Mouse (Mus musculus) midbrain, embryonic 16.5 days (tissue): ENCODE results near the gene Slc12a1. TPM values are rescaled to one million over a fixed set of nuclear protein-coding genes. Genes with fewer than 3 reads are reported as not detected.
A peak's percentile ranks its signal among the peaks of the same experiment; 100 is the strongest.

Source experiments
- ATAC-seq: fragments of 200-750 bp; cut with Nextera tagmentation; 2 replicates; pipeline ENCODE4 v1.8.0; 2017; ENCODE audit warnings: moderate TSS enrichment
- H3K27ac ChIP-seq: fragments of 300-500 bp; sonication (generic); 2 replicates; pipeline ENCODE4 v1.5.1; 2014; ENCODE audit warnings: mild to moderate bottlenecking, low read length, mixed read lengths
- H3K27me3 ChIP-seq: fragments of 300-500 bp; sonication (generic); 2 replicates; pipeline ENCODE4 v1.6.1; 2014; ENCODE audit warnings: low read depth, low read length, mixed read lengths; ENCODE audit not compliant: control insufficient read depth, insufficient read depth
- H3K36me3 ChIP-seq: fragments of 300-500 bp; sonication (generic); 2 replicates; pipeline ENCODE4 v1.6.1; 2014; ENCODE audit warnings: mild to moderate bottlenecking, low read length, moderate library complexity, mixed read lengths; ENCODE audit not compliant: control insufficient read depth, insufficient read depth
- H3K4me1 ChIP-seq: fragments of 300-500 bp; sonication (generic); 2 replicates; pipeline ENCODE4 v1.6.1; 2014; ENCODE audit warnings: mild to moderate bottlenecking, low read length, mixed read lengths; ENCODE audit not compliant: control insufficient read depth, insufficient read depth
- H3K4me2 ChIP-seq: fragments of 300-500 bp; sonication (generic); 2 replicates; pipeline ENCODE4 v1.6.1; 2014; ENCODE audit warnings: mild to moderate bottlenecking, low read length, mixed read lengths
- H3K4me3 ChIP-seq: fragments of 300-500 bp; sonication (generic); 2 replicates; pipeline ENCODE4 v1.5.1; 2014; ENCODE audit warnings: low read depth, mild to moderate bottlenecking, low read length, moderate library complexity, mixed read lengths
- H3K9ac ChIP-seq: fragments of 300-500 bp; sonication (generic); 2 replicates; pipeline ENCODE4 v1.6.1; 2014; ENCODE audit warnings: low read depth, low read length, mixed read lengths
- H3K9me3 ChIP-seq: fragments of 300-500 bp; sonication (generic); replicated peaks from 2 replicates; pipeline ENCODE4 v1.6.1; 2014; ENCODE audit warnings: mild to moderate bottlenecking, low read length, mixed read lengths; ENCODE audit not compliant: control insufficient read depth, poor library complexity, severe bottlenecking
- WGBS: fragments of 180-500 bp; shearing (Covaris S2); extraction: QIAGEN DNeasy Blood & Tissue Kit; methylation state at CpG from one replicate; pipeline ENCODE4 v1.1.7; 2014; 5-methylcytosine and 5-hydroxymethylcytosine counted together
- polyA plus RNA-seq: library from polyadenylated mRNA; unstranded; fragments of >200 nt; fragmentation: Nextera tagmentation; extraction: Ambion mirVana; gene quantifications from 2 replicates; pipeline ENCODE4 v1.2.1, GENCODE M21; 2015

Gene Slc12a1
- polyA plus RNA-seq, 1 experiment from 2014 or later = 0.04 TPM

GRCm38 (mm10) chr2:125189197-125189596, 36.9 kb downstream of the Slc12a1 start:
- Histone ChIP-seq H3K4me2 (no peak overlapping the region), H3K9ac (no peak overlapping the region), H3K27ac (no peak overlapping the region), H3K9me3 (no peaks in the 10 kb centered on the region), H3K4me1 (no peaks in the 10 kb centered on the region), H3K27me3 (no peaks in the 10 kb centered on the region), H3K4me3 (no peak overlapping the region), H3K36me3 (no peaks in the 10 kb centered on the region)
- 4% methylated on average over 2 of the region's 2 CpGs for WGBS
- peak; percentile 62; the same call in 1 of the 2 replicates for ATAC-seq

GRCm38 (mm10) chr2:125192905-125193304, 40.6 kb downstream of the Slc12a1 start:
- H3K36me3 ChIP-seq = no peaks in the 10 kb centered on the region
- no peaks in the 10 kb centered on the region for H3K27me3 ChIP-seq
- no peak overlapping the region for H3K9ac ChIP-seq
- no peak overlapping the region for H3K4me3 ChIP-seq
- no peaks in the 10 kb centered on the region for H3K9me3 ChIP-seq
- no peak for ATAC-seq
- no peak overlapping the region for H3K27ac ChIP-seq
- H3K4me2 ChIP-seq = no peak overlapping the region
- H3K4me1 ChIP-seq = no peaks in the 10 kb centered on the region

- no peak overlapping the region for H3K4me3 ChIP-seq
- no peaks in the 10 kb centered on the region for H3K27me3 ChIP-seq
- WGBS = 56% methylated on average over 7 of the region's 7 CpGs
- H3K4me1 ChIP-seq = no peaks in the 10 kb centered on the region
- no peaks in the 10 kb centered on the region for H3K36me3 ChIP-seq
- no peaks in the 10 kb centered on the region for H3K9me3 ChIP-seq
- no peak overlapping the region for H3K27ac ChIP-seq
- H3K4me2 ChIP-seq = no peak overlapping the region
- H3K9ac ChIP-seq = no peak overlapping the region
- ATAC-seq = no peak
Observed at GRCm38 (mm10) chr2:125196771-125197170, 44.5 kb downstream of the Slc12a1 start.

GRCm38 (mm10) chr2:125208894-125209596, 56.7 kb downstream of the Slc12a1 start:
- Histone ChIP-seq H3K9me3 (no peaks in the 10 kb centered on the region), H3K4me1 (no peaks in the 10 kb centered on the region), H3K27me3 (no peaks in the 10 kb centered on the region), H3K36me3 (no peaks in the 10 kb centered on the region), H3K9ac (no peak overlapping the region), H3K4me2 (no peak overlapping the region), H3K27ac (no peak overlapping the region), H3K4me3 (no peak overlapping the region)
- no peak for ATAC-seq
- 77% methylated on average over 14 of the region's 14 CpGs for WGBS

GRCm38 (mm10) chr2:125211831-125212510, 59.7 kb downstream of the Slc12a1 start:
- no peak for ATAC-seq
- H3K4me1 ChIP-seq = no peaks in the 10 kb centered on the region
- no peak overlapping the region for H3K4me3 ChIP-seq
- H3K27me3 ChIP-seq = no peaks in the 10 kb centered on the region
- 61% methylated on average over 10 of the region's 10 CpGs for WGBS
- no peak overlapping the region for H3K4me2 ChIP-seq
- no peak overlapping the region for H3K27ac ChIP-seq
- H3K9ac ChIP-seq = no peak overlapping the region
- no peaks in the 10 kb centered on the region for H3K9me3 ChIP-seq
- H3K36me3 ChIP-seq = no peaks in the 10 kb centered on the region

- 9% methylated on average over 3 of the region's 3 CpGs for WGBS
- Histone ChIP-seq H3K27me3 (no peaks in the 10 kb centered on the region), H3K4me3 (no peak overlapping the region), H3K4me2 (no peak overlapping the region), H3K36me3 (no peaks in the 10 kb centered on the region), H3K4me1 (no peaks in the 10 kb centered on the region), H3K27ac (no peak overlapping the region), H3K9ac (no peak overlapping the region), H3K9me3 (no peaks in the 10 kb centered on the region)
- peak; percentile 76 for ATAC-seq
Observed at GRCm38 (mm10) chr2:125214592-125214991, 62.3 kb downstream of the Slc12a1 start.

GRCm38 (mm10) chr2:125217286-125217685, 65.0 kb downstream of the Slc12a1 start:
- H3K9me3 ChIP-seq = no peaks in the 10 kb centered on the region
- H3K9ac ChIP-seq = no peak overlapping the region
- no peaks in the 10 kb centered on the region for H3K27me3 ChIP-seq
- H3K4me2 ChIP-seq = no peak overlapping the region
- H3K4me1 ChIP-seq = no peaks in the 10 kb centered on the region
- no peaks in the 10 kb centered on the region for H3K36me3 ChIP-seq
- no peak overlapping the region for H3K27ac ChIP-seq
- WGBS = 74% methylated on average over 6 of the region's 6 CpGs
- ATAC-seq = no peak
- no peak overlapping the region for H3K4me3 ChIP-seq

GRCm38 (mm10) chr2:125218566-125218965, 66.3 kb downstream of the Slc12a1 start:
- no peak overlapping the region for H3K4me3 ChIP-seq
- H3K9ac ChIP-seq = no peak overlapping the region
- H3K36me3 ChIP-seq = no peaks in the 10 kb centered on the region
- no peak for ATAC-seq
- H3K27ac ChIP-seq = no peak overlapping the region
- H3K4me2 ChIP-seq = no peak overlapping the region
- no peaks in the 10 kb centered on the region for H3K9me3 ChIP-seq
- WGBS = 92% methylated on average over 1 of the region's 1 CpGs
- H3K4me1 ChIP-seq = no peaks in the 10 kb centered on the region
- no peaks in the 10 kb centered on the region for H3K27me3 ChIP-seq

- H3K4me3 ChIP-seq = no peak overlapping the region
- no peak for ATAC-seq
- 71% methylated on average over 3 of the region's 3 CpGs for WGBS
Observed at GRCm38 (mm10) chr2:125219268-125219667, 67.0 kb downstream of the Slc12a1 start.

More at GRCm38 (mm10) chr2:125219268-125219667, 67.0 kb downstream of the Slc12a1 start:
- Histone ChIP-seq H3K4me2 (no peak overlapping the region), H3K9ac (no peak overlapping the region), H3K36me3 (no peaks in the 10 kb centered on the region), H3K9me3 (no peaks in the 10 kb centered on the region), H3K27me3 (no peaks in the 10 kb centered on the region), H3K4me1 (no peaks in the 10 kb centered on the region), H3K27ac (no peak overlapping the region)
